Mouse (Mus musculus): ENCODE results near the gene Dlx3. TPM values are rescaled to one million over a fixed set of nuclear protein-coding genes. Genes with fewer than 3 reads are reported as not detected.
A peak's percentile ranks its signal among the peaks of the same experiment; 100 is the strongest.

Gene Dlx3
- polyA plus RNA-seq, 1 experiment, result 0.33 TPM

- Histone ChIP-seq H3K36me3 (ENCODE audit: control insufficient read depth, insufficient read depth, low read length) (no peaks in the 10 kb centered on the region), H3K4me1 (ENCODE audit: control insufficient read depth, insufficient read depth, insufficient read length, low read length) (no peaks in the 10 kb centered on the region; the same call in 1 of the 2 replicates), H3K4me3 (ENCODE audit: low read depth, low read length) (no peak overlapping the region), H3K27me3 (ENCODE audit: control insufficient read depth, insufficient read depth, low read length) (no peaks in the 10 kb centered on the region), H3K27ac (ENCODE audit: insufficient read depth, low read depth, low read length) (peak overlapping the region; percentile 31; the same call in 1 of the 2 replicates)
- no peak for TF ChIP-seq POLR2A (IDR thresholded peaks at IDR 0.05; ENCODE audit: low read depth, low read length)
- TF ChIP-seq CTCF (IDR thresholded peaks at IDR 0.05; ENCODE audit: extremely low read depth, insufficient read length, insufficient replicate concordance, low read depth, low read length), result no peak
- WGBS, result 39% methylated on average over 16 of the region's 16 CpGs
Measured at GRCm38 (mm10) chr11:95088857-95089779, 30.8 kb upstream of the Dlx3 start.

DNA sequence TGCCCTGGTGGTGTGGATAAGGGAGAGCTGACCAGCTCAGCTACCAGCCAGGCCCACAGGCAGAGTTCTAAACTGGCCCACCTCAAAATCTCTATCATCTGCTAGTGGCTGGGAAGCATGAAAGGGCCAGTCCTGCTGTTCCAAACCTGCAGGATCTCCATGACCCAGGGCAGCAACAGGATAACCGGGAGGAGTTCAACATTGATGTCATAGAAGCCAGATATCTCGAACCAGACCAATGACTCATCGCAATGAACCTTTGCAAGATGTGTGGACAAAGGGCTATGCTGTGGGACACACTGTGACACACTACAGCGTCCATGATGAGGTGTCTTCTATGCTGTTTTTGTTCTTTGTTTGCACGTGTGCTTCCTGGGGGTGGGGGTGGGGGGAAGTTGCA lies 26.8 kb upstream of the Dlx3 start:
- TF ChIP-seq POLR2A (IDR thresholded peaks at IDR 0.05; ENCODE audit: low read depth, low read length), result no peak
- TF ChIP-seq CTCF (IDR thresholded peaks at IDR 0.05; ENCODE audit: extremely low read depth, insufficient read length, insufficient replicate concordance, low read depth, low read length), result no peak
- no peaks in the 10 kb centered on the region for H3K36me3 ChIP-seq (ENCODE audit: control insufficient read depth, insufficient read depth, low read length)
- H3K27me3 ChIP-seq (ENCODE audit: control insufficient read depth, insufficient read depth, low read length), result no peaks in the 10 kb centered on the region
- 28% methylated on average over 5 of the region's 5 CpGs for WGBS
- no peaks in the 10 kb centered on the region; the same call in 1 of the 2 replicates for H3K4me1 ChIP-seq (ENCODE audit: control insufficient read depth, insufficient read depth, insufficient read length, low read length)
- H3K27ac ChIP-seq (ENCODE audit: insufficient read depth, low read depth, low read length), result no peak overlapping the region
- H3K4me3 ChIP-seq (ENCODE audit: low read depth, low read length), result no peak overlapping the region

- H3K27ac ChIP-seq (ENCODE audit: insufficient read depth, low read depth, low read length), result no peak overlapping the region
- H3K36me3 ChIP-seq (ENCODE audit: control insufficient read depth, insufficient read depth, low read length), result no peaks in the 10 kb centered on the region
- no peak overlapping the region for H3K4me3 ChIP-seq (ENCODE audit: low read depth, low read length)
- TF ChIP-seq CTCF (IDR thresholded peaks at IDR 0.05; ENCODE audit: extremely low read depth, insufficient read length, insufficient replicate concordance, low read depth, low read length) (no peak), POLR2A (IDR thresholded peaks at IDR 0.05; ENCODE audit: low read depth, low read length) (no peak)
- 89% methylated on average over 10 of the region's 10 CpGs for WGBS
- no peaks in the 10 kb centered on the region for H3K27me3 ChIP-seq (ENCODE audit: control insufficient read depth, insufficient read depth, low read length)
- peaks cover 4% of the 10 kb centered on the region; the same call in 1 of the 2 replicates for H3K4me1 ChIP-seq (ENCODE audit: control insufficient read depth, insufficient read depth, insufficient read length, low read length)
Measured at GRCm38 (mm10) chr11:95095596-95095995, 24.3 kb upstream of the Dlx3 start.

GRCm38 (mm10) chr11:95096608-95097373 lies 23.1 kb upstream of the Dlx3 start:
- Histone ChIP-seq H3K4me3 (ENCODE audit: low read depth, low read length) (no peak overlapping the region), H3K27me3 (ENCODE audit: control insufficient read depth, insufficient read depth, low read length) (no peaks in the 10 kb centered on the region), H3K27ac (ENCODE audit: insufficient read depth, low read depth, low read length) (no peak overlapping the region), H3K36me3 (ENCODE audit: control insufficient read depth, insufficient read depth, low read length) (no peaks in the 10 kb centered on the region), H3K4me1 (ENCODE audit: control insufficient read depth, insufficient read depth, insufficient read length, low read length) (peaks cover 4% of the 10 kb centered on the region; the same call in 1 of the 2 replicates)
- 62% methylated on average over 4 of the region's 4 CpGs for WGBS
- no peak for TF ChIP-seq POLR2A (IDR thresholded peaks at IDR 0.05; ENCODE audit: low read depth, low read length)
- TF ChIP-seq CTCF (IDR thresholded peaks at IDR 0.05; ENCODE audit: extremely low read depth, insufficient read length, insufficient replicate concordance, low read depth, low read length), result no peak

- no peak overlapping the region for H3K4me3 ChIP-seq (ENCODE audit: low read depth, low read length)
- 57% methylated on average over 6 of the region's 6 CpGs for WGBS
- TF ChIP-seq CTCF (IDR thresholded peaks at IDR 0.05; ENCODE audit: extremely low read depth, insufficient read length, insufficient replicate concordance, low read depth, low read length) (no peak), POLR2A (IDR thresholded peaks at IDR 0.05; ENCODE audit: low read depth, low read length) (no peak)
- H3K27ac ChIP-seq (ENCODE audit: insufficient read depth, low read depth, low read length), result no peak overlapping the region
- no peaks in the 10 kb centered on the region for H3K36me3 ChIP-seq (ENCODE audit: control insufficient read depth, insufficient read depth, low read length)
- peaks cover 4% of the 10 kb centered on the region; the same call in 1 of the 2 replicates for H3K4me1 ChIP-seq (ENCODE audit: control insufficient read depth, insufficient read depth, insufficient read length, low read length)
- no peaks in the 10 kb centered on the region for H3K27me3 ChIP-seq (ENCODE audit: control insufficient read depth, insufficient read depth, low read length)
Measured at GRCm38 (mm10) chr11:95097889-95098288, 22.0 kb upstream of the Dlx3 start.

- Histone ChIP-seq H3K27me3 (ENCODE audit: control insufficient read depth, insufficient read depth, low read length) (no peaks in the 10 kb centered on the region), H3K4me3 (ENCODE audit: low read depth, low read length) (no peak overlapping the region), H3K27ac (ENCODE audit: insufficient read depth, low read depth, low read length) (no peak overlapping the region), H3K36me3 (ENCODE audit: control insufficient read depth, insufficient read depth, low read length) (no peaks in the 10 kb centered on the region), H3K4me1 (ENCODE audit: control insufficient read depth, insufficient read depth, insufficient read length, low read length) (peaks cover 4% of the 10 kb centered on the region; the same call in 1 of the 2 replicates)
- 71% methylated on average over 5 of the region's 5 CpGs for WGBS
- TF ChIP-seq POLR2A (IDR thresholded peaks at IDR 0.05; ENCODE audit: low read depth, low read length) (no peak), CTCF (IDR thresholded peaks at IDR 0.05; ENCODE audit: extremely low read depth, insufficient read length, insufficient replicate concordance, low read depth, low read length) (no peak)
Measured at GRCm38 (mm10) chr11:95098346-95099095, 21.4 kb upstream of the Dlx3 start.
